Mouse (Mus musculus) kidney, embryonic 16.5 days (tissue): ENCODE measurements at regions not wholly inside any gene's neighbourhood (a gene's known extent, or its start where the extent isn't known, plus 50 kb on each side); places are given as distances from the start of the nearest gene placed in this dataset.

Source experiments
- ATAC-seq: fragments of 200-750 bp; cut with Nextera tagmentation; 2 replicates; pipeline ENCODE4 v1.8.0; 2017; ENCODE audit warnings: moderate TSS enrichment; ENCODE audit not compliant: low FRiP score, low TSS enrichment
- H3K27ac ChIP-seq: fragments of 300-500 bp; sonication (generic); 2 replicates; pipeline ENCODE4 v1.5.1; 2014; ENCODE audit warnings: low read length
- H3K27me3 ChIP-seq: fragments of 300-500 bp; sonication (generic); 2 replicates; pipeline ENCODE4 v1.6.1; 2014; ENCODE audit warnings: low read length, control low read depth, mixed read lengths; ENCODE audit not compliant: insufficient read depth
- H3K36me3 ChIP-seq: fragments of 300-500 bp; sonication (generic); 2 replicates; pipeline ENCODE4 v1.6.1; 2014; ENCODE audit warnings: low read length, control low read depth, mixed read lengths; ENCODE audit not compliant: insufficient read depth
- H3K4me1 ChIP-seq: fragments of 300-500 bp; sonication (generic); 2 replicates; pipeline ENCODE4 v1.6.1; 2014; ENCODE audit warnings: low read length, control low read depth, mixed read lengths; ENCODE audit not compliant: insufficient read depth
- H3K4me2 ChIP-seq: fragments of 300-500 bp; sonication (generic); replicated peaks from 2 replicates; pipeline ENCODE4 v1.6.1; 2014; ENCODE audit warnings: low read depth, low read length
- H3K4me3 ChIP-seq: fragments of 300-500 bp; sonication (generic); 2 replicates; pipeline ENCODE4 v1.5.1; 2014; ENCODE audit warnings: mild to moderate bottlenecking, low read length
- H3K9ac ChIP-seq: fragments of 300-500 bp; sonication (generic); replicated peaks from 2 replicates; pipeline ENCODE4 v1.6.1; 2014; ENCODE audit warnings: low read length
- H3K9me3 ChIP-seq: fragments of 300-500 bp; sonication (generic); 2 replicates; pipeline ENCODE4 v1.6.1; 2016; ENCODE audit warnings: low read length, control low read depth
- WGBS: fragments of 180-500 bp; shearing (Covaris S2); extraction: QIAGEN DNeasy Blood & Tissue Kit; methylation state at CpG from one replicate; pipeline ENCODE4 v1.1.7; 2014; 5-methylcytosine and 5-hydroxymethylcytosine counted together

- no peak for ATAC-seq
- Histone ChIP-seq H3K27ac (no peak overlapping the region), H3K9me3 (no peaks in the 10 kb centered on the region), H3K27me3 (no peaks in the 10 kb centered on the region), H3K4me3 (no peak overlapping the region), H3K36me3 (no peaks in the 10 kb centered on the region), H3K4me1 (no peaks in the 10 kb centered on the region), H3K4me2 (no peak overlapping the region), H3K9ac (no peak overlapping the region)
- 76% methylated on average over 1 of the region's 1 CpGs for WGBS
Measured at GRCm38 (mm10) chr6:93200886-93201285, 257.6 kb upstream of the Adamts9 start.

GRCm38 (mm10) chr6:93194741-93195140, 251.4 kb upstream of the Adamts9 start:
- H3K4me2 ChIP-seq: no peak overlapping the region
- no peak overlapping the region for H3K27ac ChIP-seq
- no peak for ATAC-seq
- no peaks in the 10 kb centered on the region for H3K9me3 ChIP-seq
- H3K9ac ChIP-seq: no peak overlapping the region
- no peaks in the 10 kb centered on the region for H3K4me1 ChIP-seq
- no peak overlapping the region for H3K4me3 ChIP-seq
- no peaks in the 10 kb centered on the region for H3K27me3 ChIP-seq
- 75% methylated on average over 6 of the region's 6 CpGs for WGBS
- no peaks in the 10 kb centered on the region for H3K36me3 ChIP-seq

- no peaks in the 10 kb centered on the region for H3K36me3 ChIP-seq
- no peak overlapping the region for H3K9ac ChIP-seq
- H3K27me3 ChIP-seq: no peaks in the 10 kb centered on the region
- ATAC-seq: no peak
- H3K27ac ChIP-seq: no peak overlapping the region
- H3K4me3 ChIP-seq: no peak overlapping the region
- no peak overlapping the region for H3K4me2 ChIP-seq
- WGBS: 46% methylated on average over 2 of the region's 2 CpGs
- H3K4me1 ChIP-seq: no peaks in the 10 kb centered on the region
- H3K9me3 ChIP-seq: no peaks in the 10 kb centered on the region
Measured at GRCm38 (mm10) chr6:93192980-93193379, 249.7 kb upstream of the Adamts9 start.

GRCm38 (mm10) chr6:93190986-93191385, 247.7 kb upstream of the Adamts9 start:
- WGBS: 92% methylated on average over 2 of the region's 2 CpGs
- Histone ChIP-seq H3K36me3 (no peaks in the 10 kb centered on the region), H3K27me3 (no peaks in the 10 kb centered on the region), H3K4me3 (no peak overlapping the region), H3K9ac (no peak overlapping the region), H3K9me3 (no peaks in the 10 kb centered on the region), H3K4me2 (no peak overlapping the region), H3K27ac (no peak overlapping the region), H3K4me1 (no peaks in the 10 kb centered on the region)
- ATAC-seq: no peak

- no peaks in the 10 kb centered on the region for H3K9me3 ChIP-seq
- no peak overlapping the region for H3K9ac ChIP-seq
- no peak overlapping the region for H3K27ac ChIP-seq
- ATAC-seq: no peak
- no peak overlapping the region for H3K4me3 ChIP-seq
- H3K4me1 ChIP-seq: peaks cover 21% of the 10 kb centered on the region
- H3K27me3 ChIP-seq: no peaks in the 10 kb centered on the region
- 81% methylated on average over 5 of the region's 5 CpGs for WGBS
- H3K4me2 ChIP-seq: no peak overlapping the region
- no peaks in the 10 kb centered on the region for H3K36me3 ChIP-seq
Measured at GRCm38 (mm10) chr6:93168526-93168925, 225.2 kb upstream of the Adamts9 start.

GRCm38 (mm10) chr6:93167281-93167680, 224.0 kb upstream of the Adamts9 start:
- Histone ChIP-seq H3K9me3 (no peaks in the 10 kb centered on the region), H3K27ac (peak overlapping the region; percentile 30; the same call in 1 of the 2 replicates), H3K4me2 (no peak overlapping the region; the same call in 1 of the 2 replicates), H3K36me3 (no peaks in the 10 kb centered on the region), H3K27me3 (no peaks in the 10 kb centered on the region), H3K4me1 (peaks cover 14% of the 10 kb centered on the region), H3K9ac (no peak overlapping the region), H3K4me3 (no peak overlapping the region)
- 25% methylated on average over 7 of the region's 7 CpGs for WGBS
- ATAC-seq: no peak

GRCm38 (mm10) chr6:93165942-93166341, 222.7 kb upstream of the Adamts9 start:
- no peak overlapping the region for H3K27ac ChIP-seq
- no peak overlapping the region for H3K9ac ChIP-seq
- no peaks in the 10 kb centered on the region for H3K27me3 ChIP-seq
- H3K4me1 ChIP-seq: peaks cover 7% of the 10 kb centered on the region
- H3K36me3 ChIP-seq: no peaks in the 10 kb centered on the region
- H3K4me2 ChIP-seq: no peak overlapping the region
- WGBS: 71% methylated on average over 4 of the region's 4 CpGs
- H3K9me3 ChIP-seq: no peaks in the 10 kb centered on the region
- ATAC-seq: no peak
- no peak overlapping the region for H3K4me3 ChIP-seq

GRCm38 (mm10) chr6:93152431-93153208, 209.3 kb upstream of the Adamts9 start:
- no peak for ATAC-seq
- Histone ChIP-seq H3K4me3 (no peak overlapping the region), H3K4me1 (peaks cover 12% of the 10 kb centered on the region; the same call in 1 of the 2 replicates), H3K36me3 (no peaks in the 10 kb centered on the region), H3K9ac (no peak overlapping the region), H3K27ac (no peak overlapping the region), H3K4me2 (no peak overlapping the region), H3K27me3 (no peaks in the 10 kb centered on the region), H3K9me3 (no peaks in the 10 kb centered on the region)
- 91% methylated on average over 5 of the region's 5 CpGs for WGBS

- no peaks in the 10 kb centered on the region for H3K27me3 ChIP-seq
- ATAC-seq: no peak
- H3K9ac ChIP-seq: no peak overlapping the region
- H3K9me3 ChIP-seq: no peaks in the 10 kb centered on the region
- H3K36me3 ChIP-seq: no peaks in the 10 kb centered on the region
- no peak overlapping the region for H3K27ac ChIP-seq
- no peak overlapping the region for H3K4me2 ChIP-seq
- peaks cover 12% of the 10 kb centered on the region; the same call in 1 of the 2 replicates for H3K4me1 ChIP-seq
- WGBS: 51% methylated on average over 2 of the region's 2 CpGs
- H3K4me3 ChIP-seq: no peak overlapping the region
Measured at GRCm38 (mm10) chr6:93150531-93150930, 207.2 kb upstream of the Adamts9 start.

GRCm38 (mm10) chr6:93149956-93150355, 206.7 kb upstream of the Adamts9 start:
- Histone ChIP-seq H3K27me3 (no peaks in the 10 kb centered on the region), H3K36me3 (no peaks in the 10 kb centered on the region), H3K4me1 (peaks cover 12% of the 10 kb centered on the region; the same call in 1 of the 2 replicates), H3K4me3 (no peak overlapping the region), H3K9ac (no peak overlapping the region), H3K9me3 (no peaks in the 10 kb centered on the region), H3K27ac (no peak overlapping the region), H3K4me2 (no peak overlapping the region)
- 61% methylated on average over 4 of the region's 4 CpGs for WGBS
- ATAC-seq: no peak
